Mouse (Mus musculus) gastrocnemius, postnatal 4 days (tissue): ENCODE data around the gene Rad51. TPM values are rescaled to one million over a fixed set of nuclear protein-coding genes. Genes with fewer than 3 reads are reported as not detected.
A peak's percentile ranks its signal among the peaks of the same experiment; 100 is the strongest.

ENCODE experiments used
- DNase-seq, 2 experiments: peaks; one replicate each; pipeline ENCODE4 v3.0.0; 2021 to 2022; ENCODE audit warnings: low spot score in 2 of 2, mixed read lengths in 2 of 2
- long read RNA-seq, 2 experiments: library from polyadenylated mRNA; stranded (forward); transcript quantifications; one replicate each; pipeline ENCODE4 v2.0.0; 2021
- total RNA-seq, 2 experiments: library from RNA; stranded (reverse); gene quantifications; 2 replicates each; pipeline ENCODE4 v1.2.3; 2021

Gene Rad51
- total RNA-seq: 10 to 100 TPM in 1 of 2 experiments, 1 to 10 TPM in 1; 8.4 to 10.4 TPM
- long read RNA-seq, experiment 1, transcript Rad51-201 (10 exons, 3,368 nt): major isoform, 5 of 9 reads
- long read RNA-seq, experiment 1, partial matches to known transcripts: 1 of 9 reads
- long read RNA-seq, experiment 1, other reads (novel, unspliced or antisense): 3 of 9 reads
- long read RNA-seq, experiment 2, transcript Rad51-201 (10 exons, 3,368 nt): major isoform, 9 of 12 reads
- long read RNA-seq, experiment 2, partial matches to known transcripts: 1 of 12 reads
- long read RNA-seq, experiment 2, other reads (novel, unspliced or antisense): 2 of 12 reads

DNA sequence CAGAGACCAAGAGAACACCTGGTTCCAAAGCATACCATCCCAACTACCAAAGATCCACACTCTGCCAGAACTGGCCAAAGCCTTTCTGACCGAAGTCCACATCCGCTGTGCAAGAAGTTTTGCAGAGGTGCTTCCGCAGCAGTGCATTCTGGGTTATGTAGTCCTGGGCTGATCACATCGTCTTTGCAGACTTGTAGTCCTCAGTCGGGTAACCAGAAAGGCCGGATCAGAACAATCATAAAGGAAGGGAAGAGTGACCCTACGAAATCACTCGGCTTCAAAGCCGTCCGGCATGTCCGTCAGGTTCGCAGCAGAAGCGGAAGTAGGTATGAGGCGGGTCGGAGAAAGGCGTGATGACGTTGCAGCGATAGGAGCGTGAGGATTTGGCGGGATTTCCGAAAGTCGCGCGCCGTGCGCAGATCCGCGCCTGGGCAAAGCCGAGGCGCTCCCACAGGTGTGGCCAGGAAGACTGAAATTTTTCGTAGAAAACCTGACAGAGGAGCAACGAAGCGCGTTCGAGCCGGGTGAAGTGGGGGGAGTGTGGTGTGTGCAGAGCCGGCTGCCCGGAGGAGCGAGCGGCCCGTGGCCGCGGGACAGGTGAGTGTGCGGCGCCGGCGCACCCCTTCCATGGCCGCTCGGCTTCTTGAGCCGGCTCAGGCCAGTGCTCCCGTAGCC is at the start of gene Rad51:
Rad51 (plus strand) TSS at position 356 of the 675 bp plus-strand sequence.
- DNase-seq: peak; percentile 64 to 86

DNA sequence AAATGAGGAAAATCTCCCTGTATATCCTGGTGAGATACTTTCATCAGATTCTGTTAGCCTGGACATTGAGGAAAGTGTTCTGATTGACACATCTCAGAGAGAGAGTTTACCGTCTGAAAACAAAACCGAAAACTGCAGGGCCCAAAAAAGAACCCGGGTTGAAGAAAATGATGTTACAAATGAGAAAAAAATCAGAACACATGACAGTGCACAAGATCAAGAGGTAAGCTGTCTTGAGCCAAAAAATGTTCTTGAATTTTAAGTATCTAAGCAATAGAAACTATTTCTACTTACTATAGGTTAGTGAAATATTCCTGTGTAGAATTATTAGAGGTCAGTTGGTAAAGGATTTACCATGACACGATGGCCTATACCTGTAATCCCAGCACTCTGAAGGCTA is 40.2 kb upstream of the Rad51 start:
- no peak for DNase-seq

DNA sequence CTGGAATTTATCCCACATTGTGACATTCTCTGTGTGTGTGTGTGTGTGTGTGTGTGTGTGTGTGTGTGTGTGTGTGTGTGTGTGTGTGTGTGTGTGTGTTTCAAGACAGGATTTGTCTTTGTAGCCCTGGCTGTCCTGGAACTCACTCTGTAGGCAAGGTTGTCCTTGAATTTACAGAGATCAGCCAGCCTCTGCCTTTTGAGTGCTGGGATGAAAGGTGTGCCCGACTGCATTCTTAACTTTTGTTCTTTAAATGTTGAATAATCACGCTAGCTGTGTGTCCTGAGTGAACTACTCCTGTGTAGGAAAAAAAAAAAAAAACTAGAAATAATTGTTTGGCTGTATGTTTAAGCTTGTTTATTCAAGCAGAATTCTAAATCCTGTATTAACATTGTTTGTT is 26.4 kb upstream of the Rad51 start:
- DNase-seq: no peak

DNA sequence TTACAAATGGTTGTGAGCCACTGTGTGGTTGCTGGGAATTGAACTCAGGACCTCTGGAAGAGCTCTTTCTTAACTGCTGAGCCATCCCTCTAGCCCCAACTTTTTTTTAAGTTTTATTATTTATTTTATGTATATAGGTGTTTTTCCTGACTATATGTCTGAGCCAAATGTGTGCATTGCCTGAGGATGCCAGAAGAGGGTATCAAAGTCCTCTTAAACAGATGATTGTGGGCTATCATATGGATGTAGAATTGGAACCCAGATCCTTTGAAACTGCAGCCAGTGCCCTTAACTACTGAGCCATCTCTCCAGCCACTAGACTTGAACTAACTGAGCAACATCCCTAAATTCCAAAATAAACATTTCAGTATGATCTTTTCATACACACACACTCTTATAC is 11.0 kb upstream of the Rad51 start:
- DNase-seq: no peak

DNA sequence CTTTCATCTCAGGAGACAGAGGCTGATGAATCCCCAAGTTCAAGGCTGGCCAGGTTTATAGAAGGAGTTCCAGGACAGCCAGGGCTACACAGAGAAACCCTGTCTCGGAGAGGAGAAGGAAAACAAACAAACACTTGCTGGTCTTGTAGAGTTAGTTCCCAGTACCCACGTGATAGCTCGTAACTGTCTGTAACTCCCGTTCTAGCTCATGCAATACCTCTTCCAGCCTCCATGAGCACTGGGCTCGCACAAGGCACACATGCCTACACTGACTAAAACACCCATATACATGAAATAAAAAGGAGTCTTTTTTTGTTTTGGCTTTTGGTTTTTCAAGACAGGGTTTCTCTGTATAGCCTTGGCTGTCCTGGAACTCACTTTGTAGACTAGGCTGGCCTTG is 6.0 kb upstream of the Rad51 start:
- no peak for DNase-seq

DNA sequence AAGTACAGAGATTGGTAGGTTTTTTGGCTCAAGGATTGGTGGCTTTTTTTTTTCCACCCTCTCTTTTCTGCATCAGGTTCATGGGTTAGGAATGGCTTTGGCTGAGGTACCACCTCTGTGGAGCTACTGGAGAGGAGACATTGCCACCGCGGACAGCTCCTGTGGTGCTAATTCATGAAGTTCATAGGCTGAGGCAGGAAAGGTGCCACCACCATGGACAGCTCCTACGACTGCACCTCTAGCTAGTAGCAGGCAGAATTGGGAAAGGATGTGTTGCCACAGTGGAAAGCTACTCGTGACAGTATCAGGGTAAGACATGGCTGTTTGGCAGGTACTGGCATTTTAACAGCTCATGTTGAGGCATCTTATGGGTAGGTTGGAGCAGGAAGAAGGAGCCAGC is 4.0 kb upstream of the Rad51 start:
- no peak for DNase-seq

DNA sequence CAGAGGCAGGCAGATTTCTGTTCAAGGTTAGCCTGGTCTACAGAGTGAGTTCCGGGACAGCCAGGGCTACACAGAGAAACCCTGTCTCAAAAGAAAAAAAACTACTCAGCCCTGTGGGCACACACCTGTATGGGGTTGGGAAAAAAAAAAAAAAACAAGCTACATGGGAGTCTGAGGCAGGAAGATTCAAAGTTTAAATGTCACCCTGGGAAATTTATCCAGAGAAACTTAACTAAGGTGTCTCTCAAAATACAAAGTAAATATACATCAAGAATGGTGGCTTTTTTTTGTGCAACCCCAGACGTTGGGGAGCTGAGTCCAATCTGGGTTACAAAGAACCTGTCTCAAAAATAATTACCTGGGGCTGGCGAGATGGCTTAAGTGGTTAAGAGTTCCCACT is 1.5 kb upstream of the Rad51 start:
- DNase-seq: no peak

DNA sequence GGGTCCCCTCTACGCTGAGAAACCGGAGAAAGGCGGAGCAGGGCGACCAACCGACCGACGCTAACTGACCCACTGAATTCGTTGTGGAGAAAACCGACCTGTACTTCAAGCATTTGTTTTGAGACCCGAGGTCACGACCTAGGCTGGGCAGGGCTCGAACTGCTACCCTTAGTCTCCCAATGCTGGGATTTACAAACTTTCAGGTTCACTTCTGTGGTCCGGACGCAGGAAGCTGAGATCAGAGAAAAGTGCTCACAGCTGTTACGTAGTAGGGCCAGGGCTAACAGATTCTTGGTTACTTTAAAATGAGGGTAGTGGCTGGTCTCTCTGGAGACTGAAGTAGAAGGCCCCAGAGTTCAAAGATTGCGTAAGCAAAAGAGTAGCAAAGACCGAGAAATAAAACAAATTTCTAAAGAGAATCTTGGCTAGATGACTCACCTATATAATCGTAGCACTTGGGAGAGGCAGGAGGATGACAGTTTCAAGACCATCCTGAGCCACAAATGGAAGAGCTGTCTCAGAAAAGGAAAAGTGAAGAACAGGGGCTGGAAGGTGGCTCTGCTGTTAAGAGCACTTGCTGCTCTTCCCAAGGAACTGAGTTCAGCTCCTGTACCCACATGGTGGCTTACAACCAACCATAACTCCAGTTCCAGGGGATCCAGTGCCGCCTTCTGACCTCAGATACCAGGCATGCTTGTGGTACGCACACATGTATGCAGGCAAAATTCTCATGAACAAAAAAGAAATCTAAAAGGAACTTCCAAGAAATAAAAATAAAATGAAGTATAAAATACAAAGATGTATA is 730 bp downstream of the Rad51 start:
- DNase-seq: no peak

DNA sequence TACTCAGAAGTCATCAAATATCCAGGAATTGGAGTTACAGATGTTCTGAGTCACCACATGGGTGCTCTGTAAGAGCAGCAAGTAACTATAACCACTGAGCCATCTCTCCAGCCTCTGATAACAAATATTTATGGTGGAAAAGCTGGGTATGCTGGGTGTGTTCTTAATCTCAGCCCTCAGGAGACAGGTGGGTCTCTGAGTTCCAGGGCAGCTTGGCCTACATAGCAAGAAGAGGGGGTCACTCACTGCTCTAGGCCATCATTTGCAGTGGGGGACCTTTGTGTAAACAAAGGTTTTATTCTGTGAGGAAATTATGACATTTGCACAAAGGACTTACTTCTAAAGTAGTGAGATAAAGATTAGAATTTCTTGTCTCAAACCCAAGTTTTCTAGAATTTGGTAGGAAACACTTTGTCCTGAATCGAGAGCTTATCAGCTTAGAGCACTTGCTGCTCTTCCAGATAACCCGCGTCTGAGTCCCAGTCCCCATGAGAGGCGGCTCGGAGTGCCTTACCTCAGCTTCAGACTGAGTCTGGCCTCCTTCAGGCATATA is 23.8 kb downstream of the Rad51 start:
- no peak for DNase-seq

DNA sequence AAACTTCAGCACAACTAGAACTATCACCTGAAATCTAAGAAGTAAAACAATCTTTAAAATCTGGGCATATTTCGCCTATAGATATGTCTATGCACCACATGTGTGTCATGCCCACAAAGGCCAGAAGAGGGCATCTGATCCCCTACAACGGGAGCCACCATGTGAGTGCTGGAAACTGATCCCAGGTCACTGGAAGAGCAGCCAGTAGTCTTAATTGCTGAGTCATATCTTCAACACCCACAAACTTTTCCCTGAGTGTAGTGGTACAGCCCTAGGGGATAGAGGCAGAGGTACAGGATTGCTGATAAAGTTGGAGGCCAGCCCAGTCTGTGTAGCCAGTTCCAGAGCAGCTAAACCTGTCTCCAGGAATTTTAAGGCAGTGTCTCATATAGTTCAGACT is 32.6 kb downstream of the Rad51 start:
- no peak for DNase-seq

DNA sequence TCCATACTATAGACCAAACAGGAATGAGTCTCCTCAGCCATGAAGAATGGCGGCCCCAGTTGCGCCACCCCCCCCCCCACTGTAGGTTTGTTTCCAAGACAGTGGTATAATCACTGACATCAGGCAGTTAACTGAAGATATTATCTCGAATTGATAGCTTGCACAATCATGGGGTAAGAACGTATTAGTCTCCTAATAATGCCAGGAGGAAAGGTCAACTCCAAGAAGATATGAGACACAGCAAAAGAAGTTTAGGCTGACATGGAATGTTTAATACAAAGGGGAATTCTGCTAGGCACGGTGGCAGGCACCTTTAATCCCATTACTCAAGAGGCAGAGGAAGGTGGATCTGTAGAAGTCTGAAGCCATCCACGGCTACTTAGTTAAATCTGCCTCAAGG is 33.8 kb downstream of the Rad51 start:
- no peak for DNase-seq

DNA sequence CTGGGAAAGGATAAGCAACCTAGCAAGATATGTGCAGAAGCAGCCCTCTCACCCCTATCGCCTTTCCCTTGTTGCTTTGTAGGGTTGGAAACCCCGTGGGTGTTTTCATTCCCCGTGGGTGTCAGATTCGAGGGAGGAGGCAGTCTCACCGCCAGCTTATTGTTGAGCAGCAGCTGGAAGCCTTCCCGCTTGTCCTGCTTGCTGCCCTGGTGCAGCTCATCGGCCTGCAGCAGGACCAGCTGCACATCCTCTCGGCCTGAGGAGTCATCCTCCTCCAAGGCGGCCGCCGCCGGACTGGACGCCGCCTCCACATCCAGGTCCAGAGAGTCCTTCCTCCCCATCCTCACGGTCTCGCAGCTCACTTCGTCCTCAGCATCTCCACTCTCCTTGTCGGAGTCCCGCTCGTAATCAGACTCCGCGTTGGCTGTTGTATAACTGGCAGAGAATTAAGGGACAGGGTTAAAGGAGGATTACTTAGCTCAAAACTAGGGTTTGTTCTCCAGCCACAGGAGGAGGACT is 34.6 kb downstream of the Rad51 start:
- no peak for DNase-seq

DNA sequence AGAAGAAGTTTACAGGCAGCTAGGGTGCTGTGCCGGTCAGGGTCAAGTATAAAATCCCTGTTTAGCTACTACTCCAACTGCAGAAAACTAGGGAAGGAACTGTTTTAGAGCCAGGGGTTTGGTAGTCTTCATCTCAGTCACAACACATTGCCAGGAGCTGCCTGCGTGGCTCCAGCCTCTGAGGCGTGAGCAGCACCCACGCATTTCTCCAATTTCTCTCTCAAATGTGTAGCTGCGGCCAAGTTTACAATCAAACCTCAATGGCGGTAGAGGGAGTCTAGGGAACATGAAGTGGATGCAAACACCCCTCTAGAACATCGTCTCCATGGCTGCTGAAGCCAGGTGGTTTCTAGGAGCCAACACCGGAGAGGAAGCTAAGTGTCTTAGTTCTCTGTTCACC is 35.2 kb downstream of the Rad51 start:
- DNase-seq: no peak

DNA sequence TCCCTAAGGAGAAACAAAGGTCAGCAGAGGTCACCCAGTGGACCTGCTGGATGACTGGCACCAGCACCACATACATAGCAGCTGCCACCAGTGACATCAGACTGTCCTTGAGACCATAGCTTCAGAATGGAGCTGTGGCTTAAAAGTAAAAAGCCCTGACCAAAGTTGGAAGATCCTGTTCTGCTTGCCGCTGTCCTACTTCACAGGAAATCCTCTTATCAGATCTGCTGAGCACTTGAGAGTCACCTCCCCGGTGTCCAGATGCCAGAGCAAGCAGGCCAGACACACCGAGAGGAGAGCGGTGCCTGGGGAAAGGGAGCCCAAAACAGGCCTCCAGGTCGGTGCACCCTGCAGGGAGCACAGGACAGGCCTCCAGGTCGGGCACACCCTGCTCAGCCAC is 39.7 kb downstream of the Rad51 start:
- DNase-seq: no peak

DNA sequence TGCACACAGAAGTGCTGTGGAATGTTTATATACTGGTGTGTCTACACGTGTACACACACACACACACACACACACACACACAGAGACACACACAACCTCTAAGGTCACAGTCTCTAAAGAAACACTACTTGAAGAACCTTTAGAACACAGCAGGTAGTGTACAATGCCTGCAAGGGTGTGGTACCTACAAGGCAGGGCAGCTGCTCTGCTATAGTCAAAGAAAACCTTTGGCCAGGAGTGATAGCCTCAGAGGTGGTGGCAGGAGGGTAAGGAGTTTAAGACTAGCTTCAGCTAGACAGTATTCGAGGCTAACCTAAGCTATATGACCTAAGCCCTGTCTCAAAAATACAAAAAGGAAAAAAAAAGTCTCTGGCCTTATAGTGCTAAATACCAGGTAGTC is 42.1 kb downstream of the Rad51 start:
- no peak for DNase-seq

DNA sequence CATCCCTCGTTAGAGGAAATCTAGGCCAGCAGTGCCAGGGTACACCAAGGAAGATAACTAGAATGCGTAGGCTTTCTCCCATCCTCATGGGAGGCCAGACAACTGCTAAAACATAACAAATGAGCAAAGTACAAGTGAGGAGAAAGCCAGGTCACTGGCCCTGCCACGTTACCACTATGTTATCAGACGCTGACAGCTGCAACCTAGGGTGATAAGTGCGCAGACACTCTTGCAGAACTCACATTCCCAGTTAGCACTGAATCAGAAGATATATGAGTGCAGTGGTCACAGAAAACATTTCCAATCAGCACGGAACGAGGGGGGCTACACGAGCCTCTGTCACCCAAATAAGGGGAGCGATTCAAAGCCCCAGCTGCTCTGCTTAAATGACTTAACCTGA is 42.8 kb downstream of the Rad51 start:
- DNase-seq: no peak

DNA sequence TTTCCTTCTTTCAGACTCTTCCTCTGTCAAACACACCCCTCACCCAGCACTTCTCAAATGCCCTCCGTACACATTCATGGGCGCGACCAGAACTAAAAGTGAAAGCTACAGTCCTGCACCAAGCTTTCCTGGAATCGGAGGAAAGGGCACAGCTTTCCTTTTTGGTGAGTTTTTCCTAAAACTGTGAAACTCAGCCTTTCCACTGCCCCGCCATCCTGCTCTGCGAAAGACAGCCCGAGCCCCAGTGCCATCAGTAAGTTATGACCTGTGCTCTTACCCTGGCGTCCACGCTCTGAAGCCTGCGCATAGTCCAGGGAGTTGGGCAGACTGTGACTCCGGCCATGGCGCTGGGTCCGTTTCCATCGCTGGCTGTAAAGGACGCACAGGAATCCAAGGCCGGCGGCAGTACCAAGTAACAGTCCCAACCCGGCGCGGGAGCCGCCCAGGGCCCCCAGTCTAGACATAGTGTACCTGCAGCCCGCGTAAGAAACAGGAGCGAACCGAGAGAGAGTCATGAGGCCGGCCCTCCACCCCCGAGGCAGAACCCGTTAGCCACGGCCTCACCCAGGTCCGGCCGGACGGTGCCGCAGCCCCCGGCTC is 43.6 kb downstream of the Rad51 start:
- DNase-seq: peak in 1 of 2 experiments; percentile 42

DNA sequence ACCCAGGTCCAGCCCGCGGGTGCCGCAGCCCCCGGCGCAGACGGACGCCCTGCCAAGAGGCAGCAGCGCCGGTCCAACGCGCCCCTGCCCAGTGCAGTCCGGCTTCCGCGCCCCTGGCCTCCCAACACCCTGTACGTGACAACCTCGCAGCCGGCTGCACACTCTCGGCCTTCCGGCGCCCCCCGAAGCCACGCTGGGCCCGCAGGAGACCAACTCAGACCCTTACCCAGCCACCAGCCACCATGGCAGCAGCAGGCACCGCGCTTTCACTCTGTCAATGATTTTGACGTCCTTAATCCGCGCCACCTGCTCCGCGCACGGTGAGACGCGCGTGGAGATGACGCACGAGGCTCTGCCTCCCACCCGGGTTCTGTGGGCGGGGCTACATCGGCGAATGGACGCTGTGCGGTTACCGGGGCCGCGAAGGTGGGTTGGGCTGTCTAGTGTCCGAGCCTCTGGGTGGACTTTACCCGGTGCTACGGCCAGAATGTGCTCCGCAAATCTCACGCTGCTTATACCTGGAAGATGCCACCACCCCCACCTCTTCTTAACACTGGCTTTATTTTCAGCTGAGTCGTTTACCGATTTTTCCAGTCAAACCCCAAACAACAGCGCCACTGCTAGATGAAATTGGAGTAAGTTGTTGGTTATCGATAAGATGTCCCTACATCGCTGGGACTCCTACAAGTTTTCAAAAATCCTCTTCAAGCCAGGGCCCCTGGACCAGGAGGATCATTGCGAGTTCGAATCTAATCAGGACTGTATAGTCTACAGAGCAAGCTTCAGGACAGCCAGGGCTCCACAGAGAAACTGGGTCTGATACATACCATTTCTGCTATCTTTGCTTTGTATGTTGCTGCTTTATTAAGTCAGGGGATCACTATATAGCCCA is 44.3 kb downstream of the Rad51 start, which contains the start of gene Rmdn3:
Rmdn3 (minus strand) TSS at position 354 of the 892 bp plus-strand sequence.
- DNase-seq: peak; percentile 84 to 93

DNA sequence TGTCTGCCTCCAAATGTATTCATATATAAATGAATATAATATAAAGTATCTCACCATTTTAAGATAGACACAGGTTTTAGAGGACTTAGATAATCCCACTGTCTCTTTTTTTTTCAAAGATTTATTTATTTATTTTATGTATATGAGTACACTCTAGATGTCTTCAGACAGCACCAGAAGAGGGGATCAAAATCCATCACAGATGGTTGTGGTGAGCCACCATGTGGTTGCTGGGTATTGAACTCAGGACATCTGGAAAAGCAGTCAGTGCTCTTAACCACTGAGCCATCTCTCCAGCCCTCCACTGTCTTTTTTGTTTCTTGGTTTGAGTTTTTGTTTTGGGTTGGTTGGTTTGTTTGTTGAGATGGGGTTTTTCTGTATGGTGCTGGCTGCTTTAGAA is 45.2 kb downstream of the Rad51 start:
- no peak for DNase-seq

DNA sequence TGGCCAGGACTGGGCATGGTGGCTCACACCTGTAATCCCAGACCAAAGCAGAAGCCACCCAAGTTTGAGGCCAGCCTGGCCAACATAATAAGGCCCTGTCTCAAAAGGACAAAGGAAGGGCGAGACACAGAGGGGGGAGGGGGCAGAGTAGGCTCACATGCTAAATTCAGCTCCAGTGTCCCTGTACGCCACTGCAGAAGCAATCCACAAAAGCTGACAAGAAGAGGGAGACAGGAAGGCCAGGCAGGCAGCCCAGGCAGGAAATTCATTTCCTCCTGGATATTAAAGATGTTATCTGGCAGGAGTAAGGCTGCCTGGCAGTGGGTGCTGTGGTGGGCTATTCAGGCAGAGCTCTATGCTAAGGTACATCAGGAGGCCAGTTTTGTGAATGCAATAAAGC is 48.7 kb downstream of the Rad51 start:
- no peak for DNase-seq
